Comparison of ENCODE assay signal across 12 mouse cellular contexts in the genomic region with DNA sequence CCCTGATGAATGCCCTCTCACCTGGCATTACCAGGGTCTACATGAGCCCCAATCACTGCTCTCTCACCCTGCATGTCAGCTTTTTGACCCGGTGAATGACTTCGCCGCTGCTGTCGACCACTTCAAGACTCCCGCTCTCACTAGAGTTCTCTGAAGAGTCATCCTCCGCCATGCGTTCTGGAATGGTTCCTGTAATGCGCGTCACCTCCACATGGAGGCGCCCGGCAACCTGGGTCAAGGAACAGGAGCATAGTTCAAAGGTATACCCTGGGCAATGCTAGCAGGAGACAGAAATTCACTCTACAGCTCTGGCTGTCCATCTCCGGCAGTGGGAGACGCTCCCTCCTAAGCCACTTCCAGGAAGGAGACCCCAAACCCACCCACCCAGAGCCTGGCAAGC.
DNase-seq lines count a peak whose midpoint lies in the region; ATAC-seq and TF ChIP-seq lines count a peak whose summit lies in the region.
"Had no signal": no experiment of that assay in that cellular context is flagged by ENCODE, and none has a peak within 500 bp of the region (broad histone marks: within the 10 kb centered on the region; RNA-seq: fewer than 3 reads in every experiment).

No protein-coding gene starts in this region.

- in situ Hi-C loops in CH12.LX (cut with MboI; ENCODE audit: low pct_ligation_motif_present, low pct_unique_long_range_greater_than_20kb, low sequenced_read_pairs), result loop anchor here (10.0 kb wide), 1 partner anchor 489 kb away; no protein-coding TSS in a partner anchor

- H3K4me1 ChIP-seq in hindbrain, postnatal 0 days (ENCODE audit: insufficient read depth, low read length), result no peaks in the 10 kb centered on the region
- H3K4me1 ChIP-seq in hindbrain, embryonic 10.5 days (replicated peaks), result no peaks in the 10 kb centered on the region
- no peaks in the 10 kb centered on the region for H3K4me1 ChIP-seq in CH12.LX (ENCODE audit: control insufficient read depth in 1 of 2, insufficient read depth in 2 of 2)
- H3K4me1 ChIP-seq in liver, postnatal 0 days (ENCODE audit: insufficient read depth), result no peaks in the 10 kb centered on the region
- H3K4me1 ChIP-seq in forebrain, embryonic 15.5 days, result no peaks in the 10 kb centered on the region

- no peak overlapping the region for H3K4me3 ChIP-seq in hindbrain, postnatal 0 days (ENCODE audit: low read length)
- H3K4me3 ChIP-seq in hindbrain, embryonic 10.5 days, result no peak overlapping the region
- no peak overlapping the region for H3K4me3 ChIP-seq in CH12.LX (replicated peaks in 1 of 3; ENCODE audit: low read depth in 2 of 3, low read length in 2 of 3, poor library complexity in 1 of 3)
- H3K4me3 ChIP-seq in liver, postnatal 0 days (ENCODE audit: low read depth, low read length), result no peak overlapping the region
- no peak overlapping the region for H3K4me3 ChIP-seq in forebrain, embryonic 15.5 days
- H3K4me3 ChIP-seq: erythroblast, embryonic 14.5 days had no signal

- TF ChIP-seq CTCF in hindbrain, postnatal 0 days (IDR thresholded peaks at IDR 0.05; ENCODE audit: low read depth), result peak; percentile 21
- peak in 1 of 2 experiments; percentile 44; a peak in 2 of 4 replicates for TF ChIP-seq CTCF in CH12.LX (conservative IDR thresholded peaks at IDR 0.05 in 1 of 2, IDR thresholded peaks at IDR 0.05 in 1 of 2; ENCODE audit: low read depth in 2 of 2, low read length in 2 of 2)
- TF ChIP-seq CTCF in liver, postnatal 0 days (IDR thresholded peaks at IDR 0.05; ENCODE audit: low read depth), result peak; percentile 32

- TF ChIP-seq RAD21 in CH12.LX (IDR thresholded peaks at IDR 0.05; ENCODE audit: low read depth, low read length), result peak; percentile 8; the same call in 1 of the 2 replicates

- no peaks in the 10 kb centered on the region for H3K79me2 ChIP-seq in CH12.LX (replicated peaks; ENCODE audit: control insufficient read depth, extremely low read depth, insufficient read depth, poor library complexity, severe bottlenecking)

- no peak for TF ChIP-seq EP300 in CH12.LX (IDR thresholded peaks at IDR 0.05; ENCODE audit: low read length)
- no peak for TF ChIP-seq EP300 in liver, postnatal 0 days (IDR thresholded peaks at IDR 0.05; ENCODE audit: low read depth)

- no peak overlapping the region for H3K9ac ChIP-seq in hindbrain, postnatal 0 days (replicated peaks; ENCODE audit: low read length)
- no peak overlapping the region for H3K9ac ChIP-seq in CH12.LX (ENCODE audit: insufficient read depth, low read depth)
- H3K9ac ChIP-seq in liver, postnatal 0 days (replicated peaks), result no peak overlapping the region
- no peak overlapping the region for H3K9ac ChIP-seq in forebrain, embryonic 15.5 days (replicated peaks)

- dilution Hi-C loops in CH12.LX (cut with MboI; ENCODE audit: extremely low pct_ligation_motif_present, extremely low pct_unique_long_range_greater_than_20kb, low sequenced_read_pairs), result no loop called here

- DNase-seq in hindbrain, postnatal 0 days (ENCODE audit: low spot score), result no peak
- DNase-seq in hindbrain, embryonic 10.5 days (ENCODE audit: low spot score), result no peak
- peak; percentile 28 for DNase-seq in 416B (ENCODE audit: low read depth)
- DNase-seq in CH12.LX (ENCODE audit: extremely low read depth), result peak; percentile 19
- no peak for DNase-seq in liver, postnatal 0 days
- DNase-seq in adrenal gland, adult 18-20 months (ENCODE audit: low spot score in 2 of 2), result no peak
- no peak for DNase-seq in kidney, adult 18-20 months
- DNase-seq: cerebellum, adult 11 months; right cerebral cortex, postnatal 14 days had no signal

- no peaks in the 10 kb centered on the region for H3K27me3 ChIP-seq in hindbrain, postnatal 0 days (ENCODE audit: insufficient read depth, low read length)
- H3K27me3 ChIP-seq in hindbrain, embryonic 10.5 days (ENCODE audit: insufficient read depth, poor library complexity, severe bottlenecking), result no peaks in the 10 kb centered on the region
- H3K27me3 ChIP-seq in CH12.LX (replicated peaks), result no peaks in the 10 kb centered on the region
- H3K27me3 ChIP-seq in liver, postnatal 0 days (ENCODE audit: insufficient read depth, low read length), result no peaks in the 10 kb centered on the region
- no peaks in the 10 kb centered on the region for H3K27me3 ChIP-seq in forebrain, embryonic 15.5 days

- H3K36me3 ChIP-seq in hindbrain, postnatal 0 days (ENCODE audit: insufficient read depth, low read length), result peaks cover 30% of the 10 kb centered on the region; the same call in 1 of the 2 replicates
- peaks cover 81% of the 10 kb centered on the region for H3K36me3 ChIP-seq in hindbrain, embryonic 10.5 days
- H3K36me3 ChIP-seq in CH12.LX (replicated peaks in 1 of 2; ENCODE audit: control insufficient read depth in 1 of 2, insufficient read depth in 1 of 2, low read length in 1 of 2), result no peaks in the 10 kb centered on the region
- peaks cover 10% of the 10 kb centered on the region for H3K36me3 ChIP-seq in liver, postnatal 0 days (replicated peaks; ENCODE audit: insufficient read depth, low read length)
- peaks cover 8% of the 10 kb centered on the region for H3K36me3 ChIP-seq in forebrain, embryonic 15.5 days

- H3K9me3 ChIP-seq in hindbrain, postnatal 0 days (ENCODE audit: low read length), result no peaks in the 10 kb centered on the region
- H3K9me3 ChIP-seq in hindbrain, embryonic 10.5 days, result peaks cover 3% of the 10 kb centered on the region; the same call in 1 of the 2 replicates
- peaks cover 3% of the 10 kb centered on the region for H3K9me3 ChIP-seq in CH12.LX (replicated peaks; ENCODE audit: low read length)
- no peaks in the 10 kb centered on the region for H3K9me3 ChIP-seq in liver, postnatal 0 days (ENCODE audit: low read length)
- no peaks in the 10 kb centered on the region for H3K9me3 ChIP-seq in forebrain, embryonic 15.5 days

- no peak for TF ChIP-seq POLR2A in CH12.LX (IDR thresholded peaks at IDR 0.05; ENCODE audit: low read depth, low read length)

- WGBS in hindbrain, postnatal 0 days, result 81% methylated on average over 13 of the region's 13 CpGs
- 75% methylated on average over 13 of the region's 13 CpGs for WGBS in hindbrain, embryonic 10.5 days
- WGBS in liver, postnatal 0 days (ENCODE audit: insufficient replicate concordance), result 82% methylated on average over 13 of the region's 13 CpGs
- 74% methylated on average over 13 of the region's 13 CpGs for WGBS in forebrain, embryonic 15.5 days

- no peak for ATAC-seq in hindbrain, postnatal 0 days
- ATAC-seq in liver, postnatal 0 days, result no peak
- ATAC-seq in forebrain, embryonic 15.5 days (replicated peaks), result no peak
- ATAC-seq: hindbrain, embryonic 16.5 days had no signal

- H3K27ac ChIP-seq in hindbrain, postnatal 0 days, result no peak overlapping the region
- H3K27ac ChIP-seq in hindbrain, embryonic 10.5 days, result no peak overlapping the region
- no peak overlapping the region for H3K27ac ChIP-seq in CH12.LX (ENCODE audit: insufficient read depth, low read depth)
- no peak overlapping the region for H3K27ac ChIP-seq in liver, postnatal 0 days (ENCODE audit: low read depth)
- H3K27ac ChIP-seq in forebrain, embryonic 15.5 days (replicated peaks), result no peak overlapping the region

- no peak overlapping the region for H3K4me2 ChIP-seq in hindbrain, postnatal 0 days (ENCODE audit: low read depth, low read length)
- H3K4me2 ChIP-seq in CH12.LX (ENCODE audit: insufficient read depth, low read depth, poor library complexity, severe bottlenecking), result no peak overlapping the region
- no peak overlapping the region for H3K4me2 ChIP-seq in liver, postnatal 0 days (ENCODE audit: low read depth, low read length)
- no peak overlapping the region for H3K4me2 ChIP-seq in forebrain, embryonic 15.5 days (replicated peaks)

TF ChIP-seq in CH12.LX, 34 proteins besides CTCF, POLR2A, EP300 and RAD21:
- TF ChIP-seq SMC3 (IDR thresholded peaks at IDR 0.05; ENCODE audit: low read depth, low read length) (peak; percentile 22), GABPA (IDR thresholded peaks at IDR 0.05; ENCODE audit: insufficient replicate concordance, low read depth, low read length) (no peak)
TF ChIP-seq in CH12.LX: peak in this region for 1.

Comparison
In these comparisons a context has a peak if more than half of its experiments do, and no peak if none do; other contexts are left out.
1. DNase-seq: peak in 416B (single experiment) and CH12.LX (single experiment); none in hindbrain, postnatal 0 days (single experiment), hindbrain, embryonic 10.5 days (single experiment), liver, postnatal 0 days (single experiment), adrenal gland, adult 18-20 months (0 of 2) and kidney, adult 18-20 months (single experiment).